Mouse (Mus musculus): ENCODE data around the gene Bsn. TPM values are rescaled to one million over a fixed set of nuclear protein-coding genes. Genes with fewer than 3 reads are reported as not detected.

Gene Bsn
- polyA plus RNA-seq, 1 experiment from 2014 or later, result 1.2 TPM

- Histone ChIP-seq H3K9me3 (no peaks in the 10 kb centered on the region), H3K4me1 (peaks cover 2% of the 10 kb centered on the region; the same call in 1 of the 2 replicates), H3K27ac (no peak overlapping the region), H3K4me3 (no peak overlapping the region), H3K27me3 (ENCODE audit: poor library complexity, severe bottlenecking) (no peaks in the 10 kb centered on the region), H3K36me3 (replicated peaks) (peaks cover 78% of the 10 kb centered on the region)
- DNase-seq (ENCODE audit: extremely low spot score, low spot score), result peak; percentile 49
- 53% methylated on average over 5 of the region's 5 CpGs for WGBS
Observed at GRCm38 (mm10) chr9:108065491-108066011, 124.6 kb downstream of the Bsn start.

GRCm38 (mm10) chr9:108063361-108063760 lies 126.8 kb downstream of the Bsn start:
- 88% methylated on average over 12 of the region's 12 CpGs for WGBS
- no peaks in the 10 kb centered on the region for H3K9me3 ChIP-seq
- no peaks in the 10 kb centered on the region for H3K27me3 ChIP-seq (ENCODE audit: poor library complexity, severe bottlenecking)
- H3K4me3 ChIP-seq, result no peak overlapping the region
- no peak overlapping the region for H3K27ac ChIP-seq
- no peak for DNase-seq (ENCODE audit: extremely low spot score, low spot score)
- H3K4me1 ChIP-seq, result peaks cover 2% of the 10 kb centered on the region; the same call in 1 of the 2 replicates
- H3K36me3 ChIP-seq (replicated peaks), result peaks cover 80% of the 10 kb centered on the region

- H3K27ac ChIP-seq, result no peak overlapping the region
- no peaks in the 10 kb centered on the region for H3K4me1 ChIP-seq
- no peaks in the 10 kb centered on the region for H3K27me3 ChIP-seq (ENCODE audit: poor library complexity, severe bottlenecking)
- no peak overlapping the region for H3K4me3 ChIP-seq
- no peaks in the 10 kb centered on the region for H3K9me3 ChIP-seq
- no peak for DNase-seq (ENCODE audit: extremely low spot score, low spot score)
- H3K36me3 ChIP-seq (replicated peaks), result peaks cover 91% of the 10 kb centered on the region
- 84% methylated on average over 3 of the region's 3 CpGs for WGBS
Observed at GRCm38 (mm10) chr9:108062142-108062541, 128.0 kb downstream of the Bsn start.

GRCm38 (mm10) chr9:108058291-108058690 lies 131.9 kb downstream of the Bsn start:
- Histone ChIP-seq H3K36me3 (replicated peaks) (peaks cover 96% of the 10 kb centered on the region), H3K4me3 (no peak overlapping the region), H3K27me3 (ENCODE audit: poor library complexity, severe bottlenecking) (no peaks in the 10 kb centered on the region), H3K4me1 (peaks cover 2% of the 10 kb centered on the region), H3K27ac (no peak overlapping the region), H3K9me3 (no peaks in the 10 kb centered on the region)
- 96% methylated on average over 9 of the region's 9 CpGs for WGBS
- DNase-seq (ENCODE audit: extremely low spot score, low spot score), result no peak

- peaks cover 90% of the 10 kb centered on the region for H3K36me3 ChIP-seq (replicated peaks)
- no peaks in the 10 kb centered on the region for H3K27me3 ChIP-seq (ENCODE audit: poor library complexity, severe bottlenecking)
- no peak overlapping the region for H3K27ac ChIP-seq
- 89% methylated on average over 5 of the region's 5 CpGs for WGBS
- H3K4me1 ChIP-seq, result peaks cover 13% of the 10 kb centered on the region
- H3K4me3 ChIP-seq, result no peak overlapping the region
- H3K9me3 ChIP-seq, result no peaks in the 10 kb centered on the region
- no peak for DNase-seq (ENCODE audit: extremely low spot score, low spot score)
Observed at GRCm38 (mm10) chr9:108057262-108057562, 133.0 kb downstream of the Bsn start.

GRCm38 (mm10) chr9:108056361-108057261 lies 133.6 kb downstream of the Bsn start:
- H3K36me3 ChIP-seq (replicated peaks), result peaks cover 90% of the 10 kb centered on the region
- 84% methylated on average over 28 of the region's 28 CpGs for WGBS

GRCm38 (mm10) chr9:108055661-108056237 lies 134.4 kb downstream of the Bsn start:
- 88% methylated on average over 6 of the region's 6 CpGs for WGBS
- Histone ChIP-seq H3K9me3 (no peaks in the 10 kb centered on the region), H3K4me3 (no peak overlapping the region), H3K27ac (no peak overlapping the region), H3K4me1 (peaks cover 13% of the 10 kb centered on the region), H3K27me3 (ENCODE audit: poor library complexity, severe bottlenecking) (no peaks in the 10 kb centered on the region), H3K36me3 (replicated peaks) (peaks cover 92% of the 10 kb centered on the region)
- DNase-seq (ENCODE audit: extremely low spot score, low spot score), result no peak

More at GRCm38 (mm10) chr9:108056361-108057261, 133.6 kb downstream of the Bsn start:
- H3K9me3 ChIP-seq, result no peaks in the 10 kb centered on the region
- no peak overlapping the region for H3K27ac ChIP-seq
- DNase-seq (ENCODE audit: extremely low spot score, low spot score), result no peak
- H3K27me3 ChIP-seq (ENCODE audit: poor library complexity, severe bottlenecking), result no peaks in the 10 kb centered on the region
- H3K4me1 ChIP-seq, result peaks cover 13% of the 10 kb centered on the region
- no peak overlapping the region for H3K4me3 ChIP-seq

GRCm38 (mm10) chr9:108055061-108055460 lies 135.1 kb downstream of the Bsn start:
- WGBS, result 91% methylated on average over 1 of the region's 1 CpGs
- Histone ChIP-seq H3K27me3 (ENCODE audit: poor library complexity, severe bottlenecking) (no peaks in the 10 kb centered on the region), H3K4me3 (no peak overlapping the region), H3K9me3 (no peaks in the 10 kb centered on the region), H3K36me3 (replicated peaks) (peaks cover 91% of the 10 kb centered on the region), H3K27ac (no peak overlapping the region), H3K4me1 (peaks cover 16% of the 10 kb centered on the region)
- DNase-seq (ENCODE audit: extremely low spot score, low spot score), result no peak

GRCm38 (mm10) chr9:108054331-108055040 lies 135.7 kb downstream of the Bsn start:
- DNase-seq (ENCODE audit: extremely low spot score, low spot score), result no peak
- peaks cover 85% of the 10 kb centered on the region for H3K36me3 ChIP-seq (replicated peaks)
- 91% methylated on average over 22 of the region's 22 CpGs for WGBS

GRCm38 (mm10) chr9:108053665-108054225 lies 136.4 kb downstream of the Bsn start:
- DNase-seq (ENCODE audit: extremely low spot score, low spot score), result no peak
- Histone ChIP-seq H3K36me3 (replicated peaks) (peaks cover 78% of the 10 kb centered on the region), H3K27me3 (ENCODE audit: poor library complexity, severe bottlenecking) (no peaks in the 10 kb centered on the region), H3K27ac (no peak overlapping the region), H3K9me3 (no peaks in the 10 kb centered on the region), H3K4me3 (no peak overlapping the region), H3K4me1 (peaks cover 24% of the 10 kb centered on the region)
- 95% methylated on average over 15 of the region's 15 CpGs for WGBS

More at GRCm38 (mm10) chr9:108054331-108055040, 135.7 kb downstream of the Bsn start:
- Histone ChIP-seq H3K27ac (no peak overlapping the region), H3K4me3 (no peak overlapping the region), H3K9me3 (no peaks in the 10 kb centered on the region), H3K27me3 (ENCODE audit: poor library complexity, severe bottlenecking) (no peaks in the 10 kb centered on the region), H3K4me1 (peaks cover 22% of the 10 kb centered on the region)

- peak; percentile 91 for DNase-seq (ENCODE audit: extremely low spot score, low spot score)
Observed at GRCm38 (mm10) chr9:108052885-108053664, 137.1 kb downstream of the Bsn start, which contains the start of gene Amigo3. Gene Amigo3 (plus strand): TSS chr9:108053159.

GRCm38 (mm10) chr9:108052411-108052810 lies 137.8 kb downstream of the Bsn start:
- 69% methylated on average over 7 of the region's 7 CpGs for WGBS
- Histone ChIP-seq H3K4me3 (no peak overlapping the region), H3K9me3 (no peaks in the 10 kb centered on the region), H3K4me1 (peaks cover 37% of the 10 kb centered on the region), H3K27ac (no peak overlapping the region), H3K36me3 (replicated peaks) (peaks cover 66% of the 10 kb centered on the region), H3K27me3 (ENCODE audit: poor library complexity, severe bottlenecking) (no peaks in the 10 kb centered on the region)
- DNase-seq (ENCODE audit: extremely low spot score, low spot score), result no peak

More at GRCm38 (mm10) chr9:108052885-108053664, 137.1 kb downstream of the Bsn start, which contains the start of gene Amigo3:
- Histone ChIP-seq H3K27me3 (ENCODE audit: poor library complexity, severe bottlenecking) (no peaks in the 10 kb centered on the region), H3K36me3 (replicated peaks) (peaks cover 71% of the 10 kb centered on the region), H3K4me1 (peaks cover 30% of the 10 kb centered on the region), H3K27ac (no peak within 1 kb of the TSS; the same call in 1 of the 2 replicates), H3K4me3 (peak within 1 kb of the TSS; percentile 37), H3K9me3 (no peaks in the 10 kb centered on the region)
- 58% methylated on average over 20 of the region's 20 CpGs for WGBS

Data from forebrain, embryonic 10.5 days (tissue).